Mouse (Mus musculus) heart, embryonic 14.5 days (tissue): ENCODE data around the gene Bhlhe40. TPM values are rescaled to one million over a fixed set of nuclear protein-coding genes. Genes with fewer than 3 reads are reported as not detected.
A peak's percentile ranks its signal among the peaks of the same experiment; 100 is the strongest.

Experiments used
- ATAC-seq: fragments of 200-750 bp; cut with Nextera tagmentation; 2 replicates; pipeline ENCODE4 v1.8.0; 2017; ENCODE audit warnings: low read depth, moderate TSS enrichment; ENCODE audit not compliant: insufficient number of reproducible peaks, insufficient read depth, low FRiP score
- H3K27ac ChIP-seq, 2 experiments: fragments of 200-500 bp in 1 of 2; fragments of 300-500 bp in 1 of 2; sonication (generic) in 1 of 2; replicated peaks in 1 of 2; 2 replicates each; pipeline ENCODE4 v1.5.1; 2012 to 2014; ENCODE audit warnings: low read depth in 2 of 2, low read length in 2 of 2, control low read depth in 1 of 2, mild to moderate bottlenecking in 1 of 2, mixed read lengths in 1 of 2; ENCODE audit not compliant: control insufficient read depth in 1 of 2, insufficient read depth in 1 of 2
- H3K27me3 ChIP-seq: fragments of 300-500 bp; sonication (generic); 2 replicates; pipeline ENCODE4 v1.6.1; 2014; ENCODE audit warnings: mild to moderate bottlenecking, low read length, control low read depth; ENCODE audit not compliant: control insufficient read depth, insufficient read depth
- H3K36me3 ChIP-seq: fragments of 300-500 bp; sonication (generic); 2 replicates; pipeline ENCODE4 v1.6.1; 2014; ENCODE audit warnings: mild to moderate bottlenecking, control low read depth, low read length, mixed read lengths; ENCODE audit not compliant: control insufficient read depth, insufficient read depth
- H3K4me1 ChIP-seq, 2 experiments: fragments of 200-500 bp in 1 of 2; fragments of 300-500 bp in 1 of 2; sonication (generic) in 1 of 2; 2 replicates each; pipeline ENCODE4 v1.6.1; 2012 to 2014; ENCODE audit warnings: low read length in 2 of 2, control low read depth in 1 of 2, mixed read lengths in 1 of 2; ENCODE audit not compliant: control insufficient read depth in 2 of 2, insufficient read depth in 2 of 2
- H3K4me2 ChIP-seq: fragments of 300-500 bp; sonication (generic); 2 replicates; pipeline ENCODE4 v1.6.1; 2014; ENCODE audit warnings: mild to moderate bottlenecking, low read length
- H3K4me3 ChIP-seq, 2 experiments: fragments of 200-500 bp in 1 of 2; fragments of 300-500 bp in 1 of 2; sonication (generic) in 1 of 2; 2 replicates each; pipeline ENCODE4 v1.5.1; 2012 to 2014; ENCODE audit warnings: low read length in 2 of 2, mild to moderate bottlenecking in 2 of 2, control low read depth in 1 of 2, low read depth in 1 of 2, moderate library complexity in 1 of 2; ENCODE audit not compliant: control insufficient read depth in 1 of 2, insufficient read depth in 1 of 2
- H3K9ac ChIP-seq: fragments of 300-500 bp; sonication (generic); 2 replicates; pipeline ENCODE4 v1.6.1; 2014; ENCODE audit warnings: mild to moderate bottlenecking, low read length
- H3K9me3 ChIP-seq: fragments of 300-500 bp; sonication (generic); 2 replicates; pipeline ENCODE4 v1.6.1; 2016; ENCODE audit warnings: low read length, control low read depth; ENCODE audit not compliant: control insufficient read depth
- WGBS: fragments of 180-500 bp; shearing (Covaris S2); extraction: QIAGEN DNeasy Blood & Tissue Kit; methylation state at CpG from one replicate; pipeline ENCODE4 v1.1.7; 2014; 5-methylcytosine and 5-hydroxymethylcytosine counted together
- polyA plus RNA-seq: library from polyadenylated mRNA; unstranded; fragments of >200 nt; fragmentation: Nextera tagmentation; extraction: Ambion mirVana; gene quantifications from 2 replicates; pipeline ENCODE4 v1.2.1, GENCODE M21; 2014

Bhlhe40 gene
- polyA plus RNA-seq, 1 experiment from 2014 or later: 20.9 TPM

GRCm38 (mm10) chr6:108658416-108659201 is 1.8 kb upstream of the Bhlhe40 start:
- Histone ChIP-seq H3K36me3 (peaks cover 7% of the 10 kb centered on the region; the same call in 1 of the 2 replicates), H3K27me3 (no peaks in the 10 kb centered on the region), H3K4me1 (peaks cover 13 to 27% of the 10 kb centered on the region in 2 experiments), H3K4me3 (peak overlapping the region; percentile 59 to 63), H3K4me2 (peak overlapping the region; percentile 82), H3K9ac (peak overlapping the region; percentile 90), H3K27ac (peak overlapping the region; percentile 100), H3K9me3 (no peaks in the 10 kb centered on the region)
- no peak for ATAC-seq
- 1% methylated on average over 31 of the region's 31 CpGs for WGBS

GRCm38 (mm10) chr6:108659221-108659725 is 1.2 kb upstream of the Bhlhe40 start:
- H3K27ac ChIP-seq: peak overlapping the region; percentile 100
- ATAC-seq: peak; percentile 78
- under 1% methylated on average over 40 of the region's 42 CpGs for WGBS
- H3K27me3 ChIP-seq: no peaks in the 10 kb centered on the region
- peaks cover 13 to 31% of the 10 kb centered on the region in 2 experiments for H3K4me1 ChIP-seq
- peak overlapping the region; percentile 90 for H3K9ac ChIP-seq
- H3K4me2 ChIP-seq: peak overlapping the region; percentile 82
- no peaks in the 10 kb centered on the region for H3K9me3 ChIP-seq
- peak overlapping the region; percentile 59 to 63 for H3K4me3 ChIP-seq
- peaks cover 14% of the 10 kb centered on the region for H3K36me3 ChIP-seq

- Histone ChIP-seq H3K4me3 (peak overlapping the region; percentile 59 to 63), H3K9ac (peak overlapping the region; percentile 90), H3K9me3 (no peaks in the 10 kb centered on the region), H3K27me3 (no peaks in the 10 kb centered on the region), H3K36me3 (peaks cover 18% of the 10 kb centered on the region), H3K27ac (peak overlapping the region; percentile 100), H3K4me2 (peak overlapping the region; percentile 82), H3K4me1 (peaks cover 13 to 36% of the 10 kb centered on the region in 2 experiments)
- WGBS: 0% methylated on average over 24 of the region's 35 CpGs
- ATAC-seq: peak; percentile 87
Measured at GRCm38 (mm10) chr6:108659726-108660205, 663 bp upstream of the Bhlhe40 start.

- under 1% methylated on average over 18 of the region's 18 CpGs for WGBS
- peak overlapping the region; percentile 82 for H3K4me2 ChIP-seq
- H3K9ac ChIP-seq: peak overlapping the region; percentile 92
- ATAC-seq: no peak
- H3K27ac ChIP-seq: peak overlapping the region; percentile 96 to 100
- peak overlapping the region; percentile 59 to 90 for H3K4me3 ChIP-seq
- peaks cover 15 to 40% of the 10 kb centered on the region in 2 experiments for H3K4me1 ChIP-seq
- no peaks in the 10 kb centered on the region for H3K27me3 ChIP-seq
- H3K9me3 ChIP-seq: no peaks in the 10 kb centered on the region
- peaks cover 30% of the 10 kb centered on the region for H3K36me3 ChIP-seq
Measured at GRCm38 (mm10) chr6:108660878-108661389, 505 bp downstream of the Bhlhe40 start.

GRCm38 (mm10) chr6:108661412-108661811 is 983 bp downstream of the Bhlhe40 start:
- 0% methylated on average over 17 of the region's 17 CpGs for WGBS
- Histone ChIP-seq H3K9me3 (no peaks in the 10 kb centered on the region), H3K4me3 (peak overlapping the region; percentile 59 to 90), H3K9ac (peak overlapping the region; percentile 92), H3K36me3 (peaks cover 34% of the 10 kb centered on the region), H3K4me1 (peaks cover 15 to 40% of the 10 kb centered on the region in 2 experiments), H3K27me3 (no peaks in the 10 kb centered on the region), H3K4me2 (peak overlapping the region; percentile 82), H3K27ac (peak overlapping the region; percentile 96 to 100)
- ATAC-seq: no peak

GRCm38 (mm10) chr6:108661890-108662289 is 1.5 kb downstream of the Bhlhe40 start:
- ATAC-seq: no peak
- Histone ChIP-seq H3K9ac (peak overlapping the region; percentile 92), H3K4me1 (peaks cover 15 to 43% of the 10 kb centered on the region in 2 experiments), H3K4me3 (peak overlapping the region; percentile 59 to 90; a peak in 3 of 4 replicates), H3K27me3 (no peaks in the 10 kb centered on the region), H3K4me2 (peak overlapping the region; percentile 82), H3K27ac (peak overlapping the region in 1 of 2 experiments; percentile 100; a peak in 1 of 4 replicates), H3K36me3 (peaks cover 38% of the 10 kb centered on the region), H3K9me3 (no peaks in the 10 kb centered on the region)
- WGBS: 39% methylated on average over 6 of the region's 6 CpGs

GRCm38 (mm10) chr6:108662314-108663240 is 2.1 kb downstream of the Bhlhe40 start:
- WGBS: 62% methylated on average over 15 of the region's 15 CpGs
- peak overlapping the region; percentile 92 for H3K9ac ChIP-seq
- H3K4me3 ChIP-seq: peak overlapping the region; percentile 28 to 59
- no peaks in the 10 kb centered on the region for H3K27me3 ChIP-seq
- H3K4me2 ChIP-seq: peak overlapping the region; percentile 82
- H3K9me3 ChIP-seq: no peaks in the 10 kb centered on the region
- no peak overlapping the region; a peak in 1 of 4 replicates for H3K27ac ChIP-seq
- H3K4me1 ChIP-seq: peaks cover 17 to 47% of the 10 kb centered on the region in 2 experiments
- ATAC-seq: no peak
- H3K36me3 ChIP-seq: peaks cover 40% of the 10 kb centered on the region
